Mouse (Mus musculus): Measurements from ENCODE around the gene Dennd6b. TPM values are rescaled to one million over a fixed set of nuclear protein-coding genes. Genes with fewer than 3 reads are reported as not detected.

Dennd6b gene
- 10 to 100 TPM; 46.2 to 59.3 (median 50.7) TPM for total RNA-seq (2022)

DNA sequence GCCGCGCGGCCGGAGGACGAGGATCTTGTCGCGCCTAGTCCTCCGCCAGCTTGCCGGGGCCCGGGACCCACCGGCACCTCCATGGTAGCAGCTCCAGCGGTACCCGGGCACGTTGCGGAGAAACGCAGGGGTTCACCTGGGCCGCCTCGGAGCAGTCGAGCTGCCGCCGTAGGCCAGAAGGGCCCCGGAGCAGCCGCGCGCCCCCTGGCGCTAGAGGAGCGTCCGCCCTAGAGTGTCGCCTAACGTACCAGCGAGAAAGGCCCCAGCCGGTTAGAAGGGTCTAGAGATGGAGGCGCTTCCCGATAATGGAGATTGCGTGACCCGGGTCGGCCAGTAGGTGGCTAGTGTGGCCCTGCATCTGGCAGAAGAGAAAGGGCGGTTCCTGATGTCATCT, at the start of gene Dennd6b:
TSS of gene Dennd6b (minus strand) at position 184 of the 394 bp plus-strand sequence.
- DNase-seq (ENCODE audit: low spot score in 2 of 2): peak; percentile 93 to 96

DNA sequence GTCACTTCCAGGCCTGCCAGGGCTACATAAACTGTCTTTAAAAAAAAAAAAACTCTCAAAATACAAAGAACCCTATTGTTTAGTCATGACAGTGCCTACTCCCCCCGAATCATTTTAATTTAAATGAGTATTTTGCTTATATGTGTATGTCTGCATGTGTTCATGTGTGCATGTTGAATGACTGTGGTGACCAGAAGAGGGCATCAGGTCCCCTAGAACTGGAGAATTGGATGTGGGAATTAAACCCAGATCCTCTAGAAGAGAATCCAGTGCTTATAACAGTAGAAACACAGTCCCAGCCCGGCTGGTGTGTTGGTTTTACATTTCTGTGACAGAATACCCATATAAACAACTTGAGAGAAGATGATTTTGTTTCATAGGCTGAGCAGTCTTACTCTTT, 44.7 kb upstream of the Dennd6b start:
- DNase-seq (ENCODE audit: low spot score in 2 of 2): no peak

DNA sequence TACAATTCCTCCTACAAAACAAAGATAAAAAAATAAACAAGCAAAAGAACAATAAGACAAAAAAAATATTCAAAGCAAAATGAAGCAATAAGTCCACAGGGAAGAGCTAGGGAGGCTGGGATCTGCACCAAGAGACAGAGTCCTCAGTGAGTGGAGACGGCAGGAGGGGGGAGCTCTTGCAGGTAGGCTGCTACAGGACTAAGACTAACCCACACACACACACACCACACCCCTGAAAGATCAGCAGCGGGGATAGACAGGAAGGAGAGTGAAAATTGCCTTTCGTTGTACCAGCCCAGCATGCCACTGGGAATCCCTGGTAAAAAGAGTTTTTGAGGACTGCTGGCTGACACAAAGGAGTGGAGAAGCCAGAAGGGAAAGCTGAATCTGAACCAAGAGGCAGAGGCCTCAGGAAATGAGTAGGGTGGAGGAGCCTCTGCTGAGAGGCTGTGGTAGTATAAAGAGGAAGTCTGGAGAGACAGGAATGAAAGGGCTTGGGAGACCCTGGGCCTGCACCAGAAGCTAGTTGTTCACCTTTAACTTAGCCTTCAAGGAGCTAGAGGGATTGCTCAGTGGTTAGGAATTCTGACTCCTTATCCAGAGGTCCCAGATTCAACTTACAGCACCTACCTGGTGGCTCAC, 43.6 kb upstream of the Dennd6b start:
- no peak for DNase-seq (ENCODE audit: low spot score in 2 of 2)

DNA sequence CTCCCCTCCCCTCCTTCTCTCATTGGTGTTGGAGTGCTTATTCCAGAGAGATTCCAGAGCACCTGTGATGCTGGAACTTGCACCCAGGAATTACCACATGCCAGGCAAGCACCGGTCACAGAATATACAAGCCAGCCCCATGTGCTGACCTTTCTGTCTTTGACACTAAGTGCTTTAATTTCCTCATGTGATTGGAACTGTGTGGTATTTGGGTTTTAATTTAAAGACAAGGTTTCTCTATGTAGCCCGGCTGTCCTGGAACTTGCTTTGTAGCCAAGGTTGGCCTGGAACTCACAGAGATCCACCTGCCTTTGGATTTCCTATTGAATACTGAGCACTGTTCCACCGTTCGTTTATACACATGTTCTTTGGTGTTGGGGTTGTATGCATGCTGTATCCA, 37.8 kb upstream of the Dennd6b start:
- DNase-seq (ENCODE audit: low spot score in 2 of 2): no peak

DNA sequence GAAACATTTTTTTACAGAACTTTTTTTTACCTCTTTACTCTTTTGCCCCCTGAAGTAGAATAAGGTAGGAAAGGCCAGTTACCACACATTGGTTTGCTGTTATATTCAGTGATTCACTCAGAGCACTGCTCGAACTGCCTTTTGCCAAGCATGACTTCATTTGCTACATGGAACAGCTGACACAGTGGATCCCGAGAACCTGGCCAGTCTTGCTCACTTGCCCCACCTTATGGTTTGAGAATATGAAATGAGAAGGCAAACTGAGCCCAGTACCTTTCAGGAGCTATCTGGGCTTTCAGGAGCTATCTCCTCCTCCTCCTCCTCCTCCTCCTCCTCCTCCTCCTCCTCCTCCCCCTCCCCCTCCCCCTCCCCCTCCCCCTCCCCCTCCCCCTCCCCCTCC, 37.3 kb upstream of the Dennd6b start:
- peak in 1 of 2 experiments; percentile 33 for DNase-seq (ENCODE audit: low spot score in 2 of 2)

DNA sequence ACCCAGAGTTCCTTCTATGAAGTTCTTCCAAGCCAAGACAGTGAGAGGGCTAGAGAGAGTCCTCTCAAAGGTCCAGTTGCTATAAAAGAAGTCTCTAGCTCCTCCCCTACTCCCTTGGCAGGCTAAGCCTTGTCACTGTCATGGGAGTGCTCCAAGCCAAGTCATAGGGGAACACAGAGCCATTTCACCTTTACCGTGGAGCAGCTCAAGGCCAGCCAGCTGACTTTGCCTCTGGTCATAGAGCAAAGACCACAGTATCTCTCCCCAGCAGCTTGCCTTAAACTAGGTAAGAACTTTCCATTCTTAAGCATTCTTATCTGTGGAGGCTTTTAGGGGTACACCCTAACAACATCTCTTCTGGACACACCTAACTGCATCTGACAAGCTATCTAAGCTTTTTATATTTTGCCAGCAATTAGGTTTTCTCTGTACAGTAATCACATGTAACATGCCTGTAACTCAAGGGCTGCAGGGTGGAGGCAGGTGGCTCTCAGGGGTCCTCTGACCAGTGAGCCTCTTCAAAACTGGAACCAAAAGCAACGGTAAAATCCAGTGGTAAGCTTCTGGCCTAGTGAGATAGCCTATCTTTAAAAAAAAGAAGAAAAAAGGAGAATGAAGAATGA, 19.4 kb upstream of the Dennd6b start:
- no peak for DNase-seq (ENCODE audit: low spot score in 2 of 2)

DNA sequence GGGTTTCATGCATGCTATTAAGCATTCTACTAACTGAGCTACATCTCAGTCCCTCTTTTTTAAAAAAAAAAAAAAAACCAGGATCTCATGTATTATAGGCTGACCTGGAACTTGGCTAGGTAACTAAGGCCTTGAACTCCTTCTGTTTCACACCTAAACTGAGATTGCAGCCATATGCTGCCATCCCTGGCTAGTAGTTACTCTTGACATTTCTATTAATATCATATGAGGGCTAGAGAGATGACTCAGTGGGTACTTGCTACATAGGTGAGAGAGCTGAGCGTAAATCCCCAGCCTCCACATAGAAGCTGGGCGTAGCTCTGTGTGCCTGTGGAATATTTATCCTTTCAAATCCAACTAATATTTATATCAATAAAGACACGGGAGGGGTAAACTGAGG, 18.7 kb upstream of the Dennd6b start:
- no peak for DNase-seq (ENCODE audit: low spot score in 2 of 2)

DNA sequence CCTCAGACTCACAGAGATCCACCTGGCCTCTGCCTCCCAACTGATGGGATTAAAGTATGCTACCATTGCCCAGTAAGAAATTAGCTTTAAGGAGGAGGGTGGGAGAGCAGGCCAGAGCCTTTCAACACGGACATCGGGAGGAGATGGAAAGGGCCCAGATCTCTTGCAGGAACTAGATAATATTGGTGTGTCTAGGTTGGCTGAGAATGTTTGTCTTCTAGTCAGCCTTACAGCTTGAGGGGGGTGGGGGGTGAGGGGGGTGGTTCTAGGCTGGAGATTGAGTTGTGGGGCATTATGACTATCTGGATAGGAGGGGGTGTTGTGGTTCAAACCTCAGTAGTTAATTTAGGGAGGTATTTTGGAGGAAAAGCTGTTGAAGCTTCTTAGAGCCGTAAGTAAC, 17.2 kb upstream of the Dennd6b start:
- DNase-seq (ENCODE audit: low spot score in 2 of 2): no peak

DNA sequence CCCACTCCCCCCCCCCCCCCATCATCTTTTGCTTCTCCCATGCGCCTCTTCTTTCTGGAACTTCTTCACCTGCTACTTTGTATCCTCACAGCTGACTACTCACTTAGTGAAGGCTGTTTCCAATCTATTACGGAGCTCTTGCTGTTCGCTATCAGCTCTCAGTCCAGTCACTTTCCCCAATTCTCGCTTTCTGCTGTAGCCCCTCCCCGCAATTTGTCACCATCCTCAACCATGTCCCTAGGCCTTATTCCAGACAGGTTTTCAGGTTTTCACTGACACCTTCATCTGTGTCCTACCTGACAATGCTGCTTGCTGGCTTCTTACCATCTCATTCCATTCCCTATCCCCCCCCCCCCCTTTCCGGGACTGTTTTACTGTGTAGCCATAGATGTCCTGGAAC, 16.2 kb upstream of the Dennd6b start:
- no peak for DNase-seq (ENCODE audit: low spot score in 2 of 2)

DNA sequence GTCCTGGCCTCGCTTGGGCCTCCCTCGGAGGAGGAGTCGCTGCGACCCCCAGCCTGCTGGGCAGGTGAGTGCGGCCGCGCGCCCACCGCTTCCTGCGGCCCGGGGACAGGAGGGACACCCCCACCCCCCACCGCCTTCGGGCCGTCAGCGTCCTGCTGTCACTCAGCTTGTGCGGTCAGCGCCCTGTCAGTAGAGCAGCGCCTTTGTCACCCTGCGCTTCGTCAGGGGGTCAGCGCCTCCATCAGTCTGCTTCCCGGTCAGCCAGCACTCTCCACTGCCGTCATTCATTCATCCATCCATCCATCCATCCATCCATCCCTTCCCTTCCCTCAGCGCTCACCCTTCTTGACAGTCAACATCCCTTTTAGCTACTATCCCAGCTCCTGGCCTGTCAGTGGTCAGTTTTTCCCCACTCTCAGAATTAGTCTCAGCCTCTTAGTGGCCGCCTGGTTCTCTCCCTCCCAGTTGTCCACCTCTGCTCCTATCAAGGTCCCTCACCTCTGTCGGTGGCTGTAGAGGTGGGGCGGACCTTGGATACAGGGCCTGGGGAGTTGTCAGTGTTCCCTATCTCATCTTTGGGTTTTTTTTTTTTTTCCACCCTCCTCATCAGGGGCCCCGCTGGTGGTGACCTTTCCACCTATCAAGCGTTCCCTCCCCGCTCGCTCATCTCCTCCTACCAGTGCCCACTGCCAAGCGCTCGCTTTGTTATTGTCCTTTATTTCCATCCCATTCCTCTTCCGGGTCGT, 15.6 kb upstream of the Dennd6b start:
- DNase-seq (ENCODE audit: low spot score in 2 of 2): no peak

DNA sequence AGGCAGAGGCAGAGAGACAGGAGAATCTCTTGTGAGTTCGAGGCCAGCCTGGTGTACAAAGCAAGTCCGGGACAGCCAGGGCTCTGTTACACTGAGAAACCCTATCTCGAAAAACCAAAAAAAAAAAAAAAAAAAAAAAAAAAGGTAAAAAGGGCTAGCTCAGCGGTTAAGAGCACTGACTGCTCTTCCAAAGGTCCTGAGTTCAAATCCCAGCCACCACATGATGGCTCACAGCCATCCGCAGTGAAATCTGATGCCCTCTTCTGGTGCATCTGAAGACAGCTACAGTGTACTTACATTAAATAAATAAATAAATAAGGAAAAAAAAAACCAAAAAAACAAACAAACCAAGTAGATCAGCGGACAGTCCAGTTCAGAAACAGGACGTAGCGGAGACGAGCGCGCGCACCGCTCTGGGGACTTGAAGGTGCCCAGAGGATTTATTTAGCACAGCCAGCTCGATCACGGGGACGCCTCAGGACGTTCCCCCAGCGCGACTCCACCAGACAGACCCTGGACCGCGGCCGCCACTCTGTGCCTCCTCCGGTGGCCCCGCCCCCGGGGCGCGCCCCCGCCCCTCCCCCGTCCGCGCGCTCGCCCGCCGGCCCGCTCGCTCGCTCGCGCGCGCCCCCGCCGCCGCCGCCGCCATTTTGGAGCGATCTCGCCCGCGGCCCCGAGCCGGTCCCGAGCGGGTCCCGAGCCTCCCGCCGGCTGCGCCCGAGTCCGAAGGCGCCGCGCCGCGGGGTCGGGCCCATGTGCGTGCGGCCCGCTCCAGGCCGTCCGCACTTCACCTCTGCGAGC, 14.8 kb upstream of the Dennd6b start, which contains the start of gene Ppp6r2:
TSS of gene Ppp6r2 (plus strand) at position 639 of the 801 bp plus-strand sequence.
- peak; percentile 61 to 77 for DNase-seq (ENCODE audit: low spot score in 2 of 2)

DNA sequence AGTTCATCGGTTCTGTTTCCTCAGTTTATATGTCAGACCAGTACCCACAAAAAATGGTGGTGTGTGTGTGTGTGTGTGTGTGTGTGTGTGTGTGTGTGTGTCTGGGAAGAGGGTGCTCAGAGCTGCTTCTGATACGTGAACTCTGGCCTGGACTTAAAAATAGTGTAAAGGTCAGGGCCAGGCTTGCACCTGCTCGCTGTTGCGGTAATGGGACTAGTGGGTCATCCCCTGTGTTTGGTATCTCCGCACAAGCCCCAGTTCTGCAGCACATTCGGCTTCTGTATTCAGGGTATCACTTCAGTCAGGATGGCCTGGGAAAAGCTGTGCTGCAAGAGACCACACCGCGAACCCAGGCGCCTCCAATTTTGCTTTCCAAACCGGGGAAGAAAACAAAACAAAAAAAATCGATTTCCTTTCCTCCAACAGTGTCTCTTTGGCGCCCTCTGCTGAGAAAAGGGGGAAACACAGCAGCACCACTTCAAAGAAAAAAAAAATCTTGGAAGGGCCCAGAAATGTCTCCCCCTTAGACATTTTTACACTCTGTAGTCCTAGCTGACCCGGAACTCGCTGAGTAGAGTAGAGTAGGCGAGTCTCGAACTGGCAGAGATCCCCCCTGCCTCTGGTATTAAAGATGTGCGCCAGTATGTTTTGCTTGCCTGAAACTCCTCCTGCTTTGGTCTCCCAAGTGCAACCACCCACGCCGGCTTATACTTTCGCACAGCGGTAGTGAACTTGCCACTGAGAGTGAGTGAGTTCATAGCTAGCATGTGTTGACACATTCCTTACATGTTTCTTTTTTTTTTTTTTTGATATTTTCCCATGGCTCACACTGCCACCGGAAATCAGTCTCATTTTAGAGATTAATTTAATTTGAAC, 13.8 kb upstream of the Dennd6b start:
- DNase-seq (ENCODE audit: low spot score in 2 of 2): peak; percentile 61 to 88

DNA sequence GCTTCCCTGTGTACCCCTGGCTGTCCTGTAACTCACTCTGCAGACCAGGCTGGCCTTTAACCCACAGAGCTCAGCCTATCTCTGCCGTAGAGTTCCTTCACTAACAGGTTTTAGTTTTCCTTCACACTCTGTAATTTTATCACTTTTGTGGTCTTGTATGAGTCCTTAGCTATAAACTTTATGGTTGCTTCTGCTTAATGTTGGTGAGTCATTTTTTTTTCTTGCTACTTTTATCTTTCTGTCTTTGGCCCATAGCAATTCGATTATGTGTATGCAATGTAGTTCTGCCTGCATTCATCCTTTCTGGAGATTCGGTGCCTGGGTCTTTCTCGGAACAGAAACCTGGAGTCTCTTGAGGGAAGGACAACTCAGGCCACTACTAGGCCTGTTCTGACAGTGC, 11.2 kb upstream of the Dennd6b start:
- no peak for DNase-seq (ENCODE audit: low spot score in 2 of 2)

DNA sequence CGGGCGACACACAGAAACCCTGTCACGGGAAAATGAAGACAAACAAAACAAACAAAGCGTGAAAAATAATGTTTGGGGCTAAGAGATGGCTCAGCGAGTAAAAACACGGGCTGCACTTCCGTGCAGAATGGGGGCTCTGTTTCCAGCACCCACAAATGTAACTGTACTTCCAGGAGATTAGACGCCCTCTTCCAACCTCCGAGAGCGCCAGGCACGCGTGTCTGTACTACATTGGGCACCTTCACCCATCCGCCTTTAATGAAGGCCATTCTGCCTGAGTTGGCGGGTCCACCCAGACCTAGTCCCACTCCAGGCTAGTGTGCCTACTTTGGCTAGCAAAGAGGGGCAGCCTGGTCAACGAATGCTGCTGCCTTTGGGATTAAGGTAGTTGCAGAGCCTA, 760 bp upstream of the Dennd6b start:
- DNase-seq (ENCODE audit: low spot score in 2 of 2): no peak

DNA sequence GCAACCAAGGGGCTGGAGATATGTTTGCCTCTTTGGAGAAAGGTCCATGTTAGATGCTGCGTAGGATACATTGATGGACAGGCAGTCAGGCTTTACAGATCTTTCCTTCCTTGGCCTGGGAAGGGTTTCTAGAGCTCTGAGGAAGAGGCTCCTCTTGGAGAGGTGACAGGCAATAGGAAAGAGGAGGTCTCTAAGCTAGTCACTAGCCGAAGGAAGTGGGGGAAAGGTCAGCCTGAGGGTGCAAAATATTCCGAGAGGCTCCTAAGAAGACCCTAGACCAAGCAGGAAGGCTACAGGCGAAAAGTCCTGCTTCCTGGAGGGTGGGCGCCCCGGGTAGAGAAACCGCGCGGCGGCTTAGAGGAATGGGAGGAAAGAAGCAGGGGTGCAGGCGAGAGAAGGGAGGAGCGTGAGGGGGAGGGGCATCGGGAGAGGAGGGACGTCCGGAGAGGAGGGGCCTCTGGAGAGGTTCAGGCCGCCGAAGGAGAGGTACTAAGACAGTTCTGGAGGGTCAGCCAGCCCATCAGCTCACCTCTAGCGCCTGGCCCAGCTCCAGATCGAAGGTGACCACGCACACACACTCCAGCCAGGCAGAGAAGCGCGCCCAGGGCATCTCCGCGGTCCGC, 495 bp downstream of the Dennd6b start:
- peak; percentile 82 to 85 for DNase-seq (ENCODE audit: low spot score in 2 of 2)

DNA sequence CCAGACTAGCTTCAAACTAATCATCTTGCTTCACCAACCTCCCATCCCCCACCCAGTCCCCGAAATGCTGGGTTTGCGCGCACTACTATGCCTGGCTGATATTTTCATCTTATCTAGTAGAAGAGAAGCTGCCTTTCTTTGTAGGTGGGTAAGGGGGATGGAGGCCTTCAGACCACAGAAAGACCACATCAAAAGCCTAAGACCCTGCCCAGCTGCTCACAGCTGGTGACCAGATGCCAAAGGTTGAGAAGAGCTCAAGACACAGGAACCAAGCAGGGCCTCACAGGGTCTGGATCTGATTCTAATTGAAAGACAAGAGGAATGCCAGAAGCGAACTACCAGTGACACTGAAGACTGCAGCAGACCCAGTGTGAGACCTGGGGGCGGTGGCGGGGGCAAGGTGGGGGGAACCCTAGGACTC, 1.0 kb downstream of the Dennd6b start:
- DNase-seq (ENCODE audit: low spot score in 2 of 2): no peak

DNA sequence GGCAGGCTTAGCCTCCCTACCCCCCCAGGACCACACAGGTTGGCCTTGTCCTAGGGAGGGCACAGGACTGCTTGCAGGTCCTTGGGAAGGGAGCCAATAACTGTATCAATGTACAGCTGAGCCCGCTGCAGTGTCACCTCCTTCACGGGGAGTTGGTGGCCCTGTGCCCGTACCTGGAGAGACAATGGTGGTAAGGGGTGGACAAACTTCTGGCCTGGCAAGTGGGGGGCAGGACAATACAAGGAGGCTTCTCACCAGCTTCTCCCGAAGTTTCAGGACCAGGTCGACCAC, 11.4 kb downstream of the Dennd6b start:
- no peak for DNase-seq (ENCODE audit: low spot score in 2 of 2)

DNA sequence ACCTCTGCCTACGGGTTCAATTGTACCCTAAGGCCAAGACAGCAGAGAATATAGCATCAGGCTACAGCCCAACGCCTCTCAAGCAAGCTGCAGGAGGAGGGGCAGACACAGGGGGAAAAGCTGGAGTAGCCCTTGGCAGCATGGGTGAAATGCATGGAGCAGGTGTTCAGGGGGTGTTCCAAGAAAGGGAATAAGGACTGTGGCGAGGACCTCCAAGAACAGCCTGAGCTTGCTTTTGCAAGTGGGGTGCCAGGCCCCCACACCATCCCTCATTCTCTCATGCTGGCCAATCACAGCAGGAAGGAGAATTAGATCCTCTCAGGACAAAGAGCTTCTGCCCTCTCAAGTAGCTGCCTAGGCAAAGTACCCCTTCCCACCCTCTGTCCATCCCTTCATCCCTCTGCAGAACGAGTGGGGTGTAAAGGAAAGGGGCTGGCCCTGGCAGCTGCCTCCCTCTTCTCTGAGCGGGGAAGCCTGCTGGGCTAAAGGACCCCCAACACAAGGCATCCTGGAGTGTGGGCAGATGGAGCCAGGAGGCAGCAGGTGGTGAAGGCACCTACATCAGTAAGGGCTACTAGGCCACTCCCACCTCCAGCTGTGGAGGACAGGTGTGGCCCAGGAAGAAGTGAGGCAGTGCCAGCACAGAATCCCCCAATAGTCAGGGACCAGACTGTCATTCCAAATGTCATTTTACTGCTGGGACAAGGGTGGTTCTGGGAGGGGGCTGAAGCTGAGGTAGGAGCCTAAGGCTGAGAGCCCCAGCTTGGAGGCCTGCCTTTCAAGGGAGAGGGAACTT, 12.0 kb downstream of the Dennd6b start:
- no peak for DNase-seq (ENCODE audit: low spot score in 2 of 2)

DNA sequence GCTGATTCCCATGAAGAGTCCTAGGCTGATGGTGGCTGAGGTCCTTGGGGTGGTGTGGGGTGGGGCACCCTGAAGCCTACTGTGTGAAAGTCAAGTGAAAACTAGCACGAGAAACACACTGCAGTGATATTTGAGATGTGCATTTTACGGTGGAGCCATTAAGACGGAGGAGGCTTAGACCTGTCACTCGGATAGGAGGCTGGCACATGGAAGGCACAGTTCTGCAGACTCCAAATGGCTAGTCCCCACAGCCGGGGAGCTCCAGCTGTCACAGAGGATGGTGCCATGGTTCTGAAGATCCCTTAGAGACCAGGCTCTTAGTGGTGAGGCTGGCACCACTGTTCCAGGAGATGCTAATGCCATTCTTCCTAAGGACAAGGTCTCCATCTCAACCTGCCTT, 13.5 kb downstream of the Dennd6b start:
- no peak for DNase-seq (ENCODE audit: low spot score in 2 of 2)

DNA sequence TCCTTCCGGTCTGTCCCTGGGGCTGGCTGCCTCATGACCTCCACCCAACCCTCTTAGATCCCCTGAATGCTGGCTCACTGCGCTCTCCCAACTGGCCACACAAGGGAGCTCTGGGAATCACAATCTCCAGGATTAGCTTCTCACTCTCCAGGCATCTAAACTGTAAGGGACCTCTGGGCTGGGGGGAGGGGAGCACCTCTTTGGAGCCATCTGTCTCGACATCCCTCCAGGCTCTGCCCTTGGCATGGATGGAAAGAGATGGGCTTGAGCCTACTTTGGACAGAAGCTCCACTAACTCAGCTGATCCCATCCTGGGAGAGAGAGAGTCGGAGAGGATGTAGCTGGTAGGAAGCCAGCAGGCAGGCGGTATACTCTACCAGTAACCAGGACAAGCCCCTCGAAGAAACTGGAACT, 14.0 kb downstream of the Dennd6b start:
- no peak for DNase-seq (ENCODE audit: low spot score in 2 of 2)

Measured in left cerebral cortex, adult 8-10 months (tissue).